Mouse (Mus musculus) brain, embryonic 14.5 days (tissue): ENCODE results near the gene Fam189a1.

ENCODE experiments used
- CTCF ChIP-seq: fragments of 200-500 bp; IDR thresholded peaks from 2 replicates; pipeline ENCODE4 v1.5.1; 2012; ENCODE audit warnings: inconsistent platforms, mild to moderate bottlenecking, moderate library complexity, borderline replicate concordance; ENCODE audit not compliant: insufficient read depth, insufficient read length; ENCODE audit errors: extremely low read depth
- POLR2A ChIP-seq: fragments of 200-500 bp; IDR thresholded peaks from 2 replicates; pipeline ENCODE4 v1.6.1; 2012; ENCODE audit warnings: mild to moderate bottlenecking, inconsistent platforms, borderline replicate concordance; ENCODE audit not compliant: poor library complexity, insufficient read depth, insufficient read length, severe bottlenecking; ENCODE audit errors: extremely low read depth

- no peak for TF ChIP-seq POLR2A
- no peak for TF ChIP-seq CTCF
These were observed 232.5 kb downstream of the Fam189a1 start for GRCm38 (mm10) chr7:64923918-64924317.
